Mouse (Mus musculus) E14TG2a.4 (cell line): ENCODE measurements around the gene Plxna2.

Experiments used
- CTCF ChIP-seq: conservative IDR thresholded peaks from 2 replicates; pipeline ENCODE4 v1.5.1; 2014; ENCODE audit warnings: low read length
- POU5F1 ChIP-seq: IDR thresholded peaks from 2 replicates; pipeline ENCODE4 v1.6.1; 2014; ENCODE audit warnings: low read length, borderline replicate concordance

DNA sequence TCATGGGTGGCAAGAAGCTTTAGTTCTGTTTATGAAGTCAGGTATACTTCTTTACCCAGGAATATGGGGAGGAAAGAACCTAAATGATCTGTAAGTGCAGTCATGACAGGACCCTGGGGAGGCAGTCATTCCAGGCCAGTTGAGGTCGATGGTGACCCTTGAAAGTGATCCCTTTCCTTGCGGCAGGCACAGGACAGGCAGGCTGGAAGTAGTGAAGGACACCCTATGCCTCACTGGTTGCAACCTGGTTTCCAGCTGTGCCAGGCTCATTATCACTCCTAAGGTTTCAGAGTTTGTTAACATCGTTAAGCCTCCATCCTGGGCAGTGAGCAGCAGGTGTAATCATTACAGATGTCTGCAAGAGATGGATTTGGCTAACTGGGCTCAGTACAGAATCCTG lies 164.3 kb downstream of the Plxna2 start:
- no peak for TF ChIP-seq CTCF
- TF ChIP-seq POU5F1 = no peak
